Mouse (Mus musculus) cerebellum, adult 9-11 months (tissue): ENCODE data around the gene Cipc.

Source experiments
- DNase-seq: peaks from one replicate; pipeline ENCODE4 v3.0.0; 2022

The Cipc gene

DNA sequence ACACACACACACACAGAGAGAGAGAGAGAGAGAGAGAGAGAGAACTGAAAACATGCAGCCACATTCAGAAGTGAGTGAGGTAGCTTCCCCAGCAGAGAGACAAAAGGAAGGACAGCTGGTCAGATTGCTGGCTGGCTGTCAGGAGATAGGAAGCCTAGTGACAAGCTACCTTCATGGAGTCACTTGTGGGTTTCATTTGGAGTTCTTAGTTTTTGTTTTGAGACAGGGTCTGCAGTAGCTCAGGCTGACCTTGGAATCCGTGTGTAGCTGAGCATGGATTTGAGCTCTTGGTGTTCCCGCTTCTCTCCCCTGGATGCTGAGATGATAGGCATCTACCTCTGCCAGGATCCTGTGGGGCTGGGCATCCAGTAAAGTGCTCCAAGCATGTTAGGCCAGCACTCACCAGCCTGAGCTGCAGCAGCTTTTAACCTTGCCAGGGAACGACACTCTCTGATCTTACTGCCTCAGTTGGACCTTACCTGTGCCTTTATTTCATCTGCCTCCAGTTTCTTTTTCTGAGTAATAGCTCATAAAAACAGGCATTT is 14.0 kb downstream of the Cipc start:
- DNase-seq = peak; percentile 69

DNA sequence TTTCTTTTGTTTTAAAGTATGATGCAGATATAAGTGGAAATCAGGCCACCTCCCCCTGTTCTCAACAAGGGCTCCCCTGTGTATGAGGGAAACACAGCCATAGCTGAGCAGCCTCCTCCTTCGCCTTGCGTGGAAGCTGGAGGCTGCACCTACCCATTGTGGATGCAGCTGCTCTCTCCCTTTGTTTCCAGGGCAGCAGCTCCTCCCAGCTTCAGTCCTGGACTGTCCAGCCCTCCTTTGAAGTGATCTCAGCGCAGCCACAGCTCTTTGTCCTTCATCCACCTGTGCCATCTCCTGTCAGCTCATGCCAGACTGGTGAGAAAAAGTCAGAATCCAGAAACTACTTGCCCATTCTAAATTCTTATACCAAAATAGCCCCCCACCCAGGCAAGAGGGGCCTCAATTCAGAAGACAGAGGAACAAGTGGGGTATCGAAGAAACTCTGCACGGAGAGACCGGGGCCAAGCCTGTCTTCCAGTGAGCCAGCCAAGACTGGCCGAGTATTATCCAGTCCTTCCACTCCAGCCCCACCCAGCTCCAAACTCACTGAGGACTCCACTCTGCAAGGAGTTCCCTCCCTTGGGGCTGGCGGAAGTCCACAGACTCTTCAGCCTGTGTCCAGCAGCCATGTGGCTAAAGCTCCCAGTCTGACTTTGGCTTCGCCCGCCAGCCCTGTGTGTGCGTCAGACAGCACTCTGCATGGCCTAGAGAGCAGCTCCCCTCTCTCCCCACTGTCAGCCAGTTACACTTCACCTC is 14.9 kb downstream of the Cipc start:
- DNase-seq = peak; percentile 77

DNA sequence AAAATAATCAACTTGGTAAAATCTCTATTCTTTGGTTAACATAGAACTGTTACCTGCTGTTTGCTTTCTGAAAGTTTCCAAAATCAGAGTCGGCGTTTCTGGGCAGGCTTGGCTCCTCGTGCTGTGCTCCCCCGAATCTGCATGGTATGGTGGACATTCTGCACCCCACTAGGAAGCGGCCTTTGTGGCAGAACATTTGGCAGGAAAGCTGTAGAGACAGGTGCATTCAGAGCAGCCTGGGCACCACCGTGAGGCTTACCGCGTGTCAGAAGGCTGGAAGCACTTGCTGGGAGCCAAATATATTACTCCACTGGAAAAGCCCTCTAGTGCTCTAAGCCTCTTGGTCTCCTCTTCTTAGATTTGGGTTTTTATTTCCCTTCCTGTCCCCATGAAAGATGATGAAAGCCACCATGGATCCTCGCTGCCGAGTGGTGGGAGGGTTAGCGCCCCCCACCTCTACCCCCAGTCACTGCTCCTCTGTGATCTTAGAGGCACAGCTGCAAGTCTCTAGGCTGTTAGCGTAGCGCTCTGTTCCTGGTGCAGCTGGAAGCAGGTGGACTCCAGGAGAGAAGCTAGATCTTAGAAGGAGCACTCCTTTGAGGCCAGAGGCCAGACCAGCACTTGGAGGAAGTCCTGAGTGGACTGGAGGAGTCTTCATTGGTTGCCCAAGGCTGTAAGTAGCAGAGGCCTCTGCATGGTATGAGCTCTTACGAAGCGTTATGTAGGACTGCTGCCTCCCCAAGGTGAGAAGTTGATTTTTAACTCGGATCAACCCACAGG is 17.6 kb downstream of the Cipc start:
- peak; percentile 94 for DNase-seq

DNA sequence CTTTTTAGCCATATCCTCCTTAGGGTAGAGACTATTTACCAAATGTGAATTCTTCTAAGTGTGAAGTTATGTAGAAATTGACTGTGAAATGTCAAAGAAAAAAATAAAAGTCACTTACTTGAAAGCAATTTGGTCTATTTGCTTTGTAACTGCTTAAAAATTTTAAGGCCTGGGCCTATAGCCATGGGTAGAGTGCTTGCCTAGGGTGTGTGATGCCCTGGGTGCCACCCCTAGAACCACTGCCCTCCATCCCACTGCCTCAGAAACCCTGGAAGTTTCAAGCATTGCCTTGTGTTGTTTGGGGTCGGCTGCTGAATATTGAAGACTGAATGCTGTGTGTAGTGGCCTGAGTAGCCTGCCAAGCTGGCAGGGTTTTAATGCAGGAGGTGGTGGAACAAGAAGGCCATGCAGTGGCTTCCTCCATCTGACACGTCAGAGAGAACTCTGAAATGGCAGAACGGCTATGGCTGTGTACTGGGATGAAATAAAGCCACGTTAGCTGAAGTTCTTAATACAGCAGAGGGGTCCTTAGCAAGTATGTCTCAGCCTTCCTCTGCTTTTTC is 18.5 kb downstream of the Cipc start:
- DNase-seq = peak; percentile 54

DNA sequence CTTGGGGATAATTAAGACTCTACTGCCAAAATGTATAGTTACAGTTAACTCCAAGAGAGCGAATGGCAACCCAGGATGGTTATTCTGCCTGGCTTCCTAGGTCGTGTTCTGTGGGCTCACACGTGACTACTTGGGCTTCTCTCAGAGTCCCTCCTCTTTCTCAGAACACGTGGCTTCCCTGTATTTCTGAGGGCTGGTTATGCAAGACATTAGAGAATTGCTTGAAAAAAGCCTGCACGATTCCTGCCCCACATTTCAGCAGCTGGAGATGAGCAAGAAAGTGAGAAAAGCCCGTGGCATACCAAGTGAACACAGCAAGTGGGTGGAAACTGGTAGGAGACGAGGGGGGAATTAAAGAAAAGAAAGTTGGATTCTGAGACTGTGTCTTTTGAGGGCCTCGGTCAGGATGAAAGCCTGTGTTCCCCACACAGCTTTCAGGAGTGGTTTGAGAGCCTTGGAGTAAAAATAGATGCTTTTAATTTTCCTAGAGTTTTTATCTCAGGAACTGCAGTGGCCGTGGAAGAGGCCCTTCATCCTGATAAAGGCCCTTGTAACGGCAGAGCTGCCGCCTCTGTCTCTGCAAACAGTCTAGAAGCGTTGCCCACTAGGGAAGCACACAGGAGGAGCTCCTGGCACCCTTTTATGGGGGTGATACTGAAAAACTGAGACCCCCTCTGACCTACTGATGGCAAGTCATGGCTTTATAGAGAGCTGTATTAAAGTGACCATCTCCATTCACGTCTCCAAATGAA is 21.8 kb downstream of the Cipc start:
- peak; percentile 55 for DNase-seq

DNA sequence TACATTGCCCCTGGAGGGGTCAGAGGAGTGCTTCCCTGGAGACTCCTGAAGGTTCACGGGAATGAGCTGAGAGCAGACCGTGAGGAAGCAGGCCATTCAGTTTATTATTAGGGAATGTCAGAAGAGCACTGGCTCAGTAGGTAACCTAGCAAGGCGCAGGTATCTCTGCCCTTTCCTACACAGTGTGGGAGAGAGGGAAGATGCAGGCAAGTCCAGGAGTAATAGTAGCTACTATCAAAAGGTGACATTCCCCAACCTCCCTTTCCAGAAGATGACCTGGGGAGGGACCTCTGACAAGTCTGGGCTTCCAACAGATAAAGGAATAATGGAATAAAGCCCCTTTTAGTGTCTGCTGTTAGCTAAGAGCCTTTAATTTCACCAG is 22.4 kb downstream of the Cipc start:
- no peak for DNase-seq

DNA sequence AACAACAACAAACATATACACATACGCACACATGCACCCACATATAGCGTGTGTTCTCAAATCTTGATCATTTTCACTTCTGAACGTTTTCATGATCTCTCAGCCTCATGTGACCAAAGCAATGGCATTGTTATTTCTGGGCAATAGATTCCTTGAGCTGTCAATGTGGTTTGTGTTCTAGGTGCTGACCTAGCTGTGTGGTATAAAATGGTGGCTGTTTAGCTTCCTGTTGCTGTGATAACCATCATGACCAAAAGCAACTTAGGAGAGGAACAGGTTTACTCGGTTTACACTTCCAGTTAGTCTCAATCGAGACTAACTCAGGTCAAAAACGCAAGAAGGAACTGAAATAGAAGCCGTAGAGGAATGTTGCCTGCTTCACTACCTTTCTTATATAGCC is 24.2 kb downstream of the Cipc start:
- no peak for DNase-seq

DNA sequence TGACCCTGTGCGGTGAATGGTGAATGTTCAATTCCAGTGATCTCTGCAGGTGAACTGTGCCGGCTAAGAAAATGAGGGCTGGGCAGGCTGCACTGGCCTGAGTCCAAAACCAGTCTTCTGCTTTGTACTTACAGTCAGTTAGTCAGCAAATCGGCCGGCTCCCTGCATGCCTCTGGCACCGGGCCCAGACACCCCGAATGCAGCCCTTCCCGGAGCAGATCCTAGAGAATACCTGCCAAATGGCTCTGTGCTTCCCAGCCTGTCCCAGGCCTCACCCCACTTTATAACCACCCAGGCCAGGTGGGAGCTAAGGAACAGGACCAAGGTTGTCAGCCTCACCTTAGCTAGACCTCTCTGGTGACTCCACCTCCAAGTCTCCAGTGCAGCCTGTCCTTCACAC is 26.4 kb downstream of the Cipc start:
- peak; percentile 98 for DNase-seq

DNA sequence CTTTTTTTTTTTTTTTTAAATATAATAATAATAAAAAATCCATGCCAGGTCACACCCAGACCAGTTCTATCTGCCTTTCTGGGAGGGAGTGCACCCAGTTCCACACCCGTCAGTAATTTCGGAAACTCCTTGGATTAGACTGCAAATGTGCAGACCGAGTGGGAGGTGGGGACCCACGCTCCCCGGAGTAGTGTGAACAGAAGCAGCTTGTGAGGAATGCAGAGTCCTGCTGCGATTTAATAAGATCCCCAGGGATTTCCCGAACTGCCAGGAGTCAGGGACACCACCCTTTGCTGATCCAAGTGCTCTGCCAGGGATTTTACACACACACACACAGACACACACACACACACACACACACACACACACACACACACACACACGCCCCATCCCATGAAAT is 26.9 kb downstream of the Cipc start:
- DNase-seq = peak; percentile 74

DNA sequence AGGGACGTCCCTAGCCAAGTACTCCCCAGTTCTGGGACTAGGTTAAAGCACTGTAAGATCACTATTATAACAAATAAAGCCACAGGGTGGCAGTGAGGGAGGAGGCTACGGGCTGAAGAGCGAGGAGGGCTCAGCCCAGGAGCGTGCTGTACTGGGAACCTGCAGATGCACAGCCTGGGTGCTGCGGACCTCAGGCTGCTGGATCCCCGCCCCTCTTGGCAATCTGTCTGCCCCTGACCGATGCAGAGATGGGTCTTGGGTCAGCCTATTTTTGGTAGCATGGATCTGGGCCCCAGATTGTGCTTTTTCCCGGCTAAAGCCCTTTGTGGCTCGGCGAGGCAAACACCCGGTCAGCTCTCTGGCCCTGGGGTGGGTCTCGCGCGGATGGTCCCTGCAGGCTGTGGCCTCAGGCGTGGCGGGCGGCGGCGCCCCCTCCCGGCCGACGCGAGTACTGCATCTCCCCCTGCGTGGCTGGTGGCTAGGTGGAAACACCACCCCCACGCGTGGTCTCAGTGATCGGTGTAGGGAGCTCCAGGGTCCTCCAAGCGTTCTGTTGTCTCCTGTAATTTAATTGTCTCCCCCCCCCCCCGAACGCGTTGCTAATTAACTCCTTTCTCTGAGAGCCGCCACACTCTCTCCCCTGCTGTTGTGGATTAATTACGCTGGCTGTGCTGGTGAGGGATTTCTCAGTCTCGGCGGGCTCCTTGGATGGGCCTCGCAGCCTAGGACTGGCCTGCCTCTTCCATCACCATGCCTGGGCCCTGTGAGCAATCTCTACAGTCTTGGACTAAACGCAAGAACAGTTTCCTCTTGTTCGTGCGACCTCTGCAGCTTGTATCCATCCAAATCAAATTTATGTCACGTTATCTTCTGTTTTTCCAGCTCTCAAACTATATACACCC is 27.8 kb downstream of the Cipc start:
- peak; percentile 90 for DNase-seq

DNA sequence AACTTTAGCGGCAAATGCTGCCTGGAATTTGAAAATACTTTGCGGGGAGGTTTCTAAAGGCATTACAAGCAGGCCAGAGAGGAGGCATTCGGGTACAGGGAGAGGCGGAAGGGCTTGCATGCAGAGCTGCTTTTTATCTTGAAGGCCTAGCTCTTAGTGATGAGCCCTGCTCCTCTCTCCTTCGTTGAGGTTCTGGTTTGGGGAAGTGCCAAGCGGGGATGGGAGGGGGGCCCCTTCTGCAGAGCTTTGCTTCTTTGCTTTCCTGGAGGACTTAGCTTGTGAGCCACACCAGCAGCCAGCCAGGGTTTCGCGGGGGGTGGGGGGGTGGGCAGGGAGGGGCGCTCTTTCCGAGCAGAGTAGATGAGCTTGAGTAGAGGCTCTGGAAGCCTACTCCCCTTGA is 28.9 kb downstream of the Cipc start:
- DNase-seq = peak; percentile 55

DNA sequence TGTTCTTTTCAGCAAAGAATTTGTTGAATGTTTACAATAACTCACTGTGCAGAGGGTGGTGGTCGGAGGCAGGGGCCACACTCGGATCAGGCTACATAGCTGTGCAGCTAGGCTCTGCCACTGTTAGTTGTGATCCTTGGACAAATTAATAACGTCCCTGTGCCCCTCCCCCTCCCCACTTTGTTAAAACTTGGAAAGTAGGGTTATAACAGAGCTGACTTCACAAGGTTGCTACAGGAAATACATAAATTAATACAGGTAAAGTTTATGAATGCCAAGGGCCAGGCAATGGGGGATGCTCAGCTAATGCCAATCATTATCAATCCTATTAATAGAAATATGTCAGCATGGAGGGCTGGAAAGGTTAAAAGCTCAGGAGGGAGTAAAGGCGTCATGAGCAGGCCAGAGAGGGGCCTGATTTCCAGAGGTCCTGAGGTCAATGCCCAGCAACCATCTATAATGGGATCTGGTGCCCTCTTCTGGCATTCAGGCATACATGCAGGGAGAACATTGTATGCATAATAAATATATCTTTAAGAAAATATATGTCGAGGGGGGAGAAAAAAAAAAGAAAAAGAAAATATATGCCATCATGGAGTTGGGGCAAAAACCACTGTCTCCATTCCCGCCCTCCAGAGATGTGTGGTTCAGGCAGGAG is 29.8 kb downstream of the Cipc start:
- DNase-seq = peak; percentile 52

DNA sequence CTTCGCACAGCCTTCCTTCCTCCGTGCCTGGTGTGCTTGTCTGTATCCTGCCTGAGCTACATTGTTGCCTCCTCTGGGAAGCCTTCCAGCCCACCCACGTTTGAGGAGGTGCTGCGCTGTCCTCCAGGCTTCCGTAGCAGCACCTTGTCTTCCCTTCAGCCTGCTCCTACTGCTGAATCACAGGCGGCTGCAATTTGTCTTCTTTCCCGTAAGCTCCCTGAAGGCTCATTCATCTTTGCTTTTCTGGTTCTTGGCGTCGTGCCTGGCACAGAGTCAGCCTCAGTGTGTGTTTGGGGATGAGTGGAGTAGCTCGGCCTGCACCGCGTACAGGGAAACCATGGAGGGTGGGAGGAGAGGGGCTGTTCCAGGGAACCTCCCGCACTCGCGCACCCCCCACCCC is 31.0 kb downstream of the Cipc start:
- peak; percentile 62 for DNase-seq

DNA sequence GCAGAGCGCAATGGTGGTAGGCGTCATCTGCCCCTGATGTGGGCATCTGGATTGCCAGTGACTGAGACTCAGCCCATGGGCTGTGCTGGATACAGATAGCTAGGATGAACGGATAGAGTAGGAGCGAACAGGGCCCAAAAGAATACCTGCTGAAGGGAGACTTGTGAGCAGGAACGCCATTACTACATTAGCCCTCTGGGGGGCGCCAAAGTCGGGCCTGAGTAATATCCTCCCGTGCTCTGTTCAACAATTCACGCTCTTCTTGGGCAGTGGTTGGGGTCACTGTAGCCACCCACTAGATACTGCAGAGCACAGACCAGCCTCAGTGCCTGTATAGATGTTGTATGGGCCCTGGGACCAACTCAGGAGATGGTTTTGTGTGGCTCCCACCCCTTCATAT is 34.3 kb downstream of the Cipc start:
- DNase-seq = peak; percentile 61

DNA sequence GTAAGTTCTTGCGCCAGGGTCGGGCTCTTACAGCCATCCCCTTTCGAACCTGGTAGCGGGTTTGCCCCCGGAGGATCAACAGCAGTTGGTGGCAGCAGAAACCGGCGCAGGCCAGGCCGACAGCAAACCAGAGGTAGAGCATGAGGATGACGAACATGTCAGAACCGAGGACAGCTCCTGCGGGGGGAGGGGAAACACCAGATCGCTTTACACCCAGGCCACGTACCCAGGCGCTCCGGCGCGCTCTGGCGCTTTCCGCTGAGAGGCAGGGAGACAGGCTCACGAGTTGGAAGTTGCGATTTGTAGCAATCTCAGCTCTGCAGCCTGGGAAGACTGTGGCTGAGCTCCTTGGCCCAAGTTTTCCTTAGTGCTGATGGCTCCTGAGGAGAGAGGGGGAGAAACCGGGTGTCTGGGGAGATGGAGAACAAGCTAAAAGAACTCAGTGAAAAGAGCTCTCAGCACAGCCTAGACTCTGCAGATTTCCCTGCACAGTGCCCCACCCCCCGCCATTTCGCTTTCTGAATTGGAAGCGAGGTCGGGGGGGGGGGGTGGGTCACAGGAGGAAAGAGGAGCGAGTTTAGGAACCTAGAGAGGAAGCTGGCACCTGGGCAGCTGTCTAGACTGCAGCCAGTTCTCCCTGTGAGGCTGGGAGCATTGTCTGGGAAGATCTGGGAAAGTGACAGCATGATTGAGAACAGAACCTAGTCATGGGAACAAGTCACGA is 36.8 kb downstream of the Cipc start:
- DNase-seq = no peak

DNA sequence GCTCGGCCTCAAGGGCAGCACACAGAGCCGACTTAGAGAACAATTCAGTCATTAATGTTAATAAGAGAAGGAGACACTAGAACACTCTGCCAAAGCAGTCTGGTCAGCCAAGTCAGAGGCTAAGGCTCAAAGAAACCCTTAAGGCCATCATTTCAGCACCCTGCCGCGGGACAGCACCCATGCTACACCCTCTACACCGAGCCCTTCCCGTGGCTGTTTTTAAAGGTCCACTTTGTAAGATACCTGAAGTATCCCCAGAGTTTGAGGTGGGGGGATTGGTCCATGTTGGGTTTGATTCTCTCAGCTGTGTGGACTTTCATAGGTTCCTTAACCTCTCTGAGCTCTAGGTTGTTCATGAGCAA is 37.3 kb downstream of the Cipc start:
- no peak for DNase-seq

DNA sequence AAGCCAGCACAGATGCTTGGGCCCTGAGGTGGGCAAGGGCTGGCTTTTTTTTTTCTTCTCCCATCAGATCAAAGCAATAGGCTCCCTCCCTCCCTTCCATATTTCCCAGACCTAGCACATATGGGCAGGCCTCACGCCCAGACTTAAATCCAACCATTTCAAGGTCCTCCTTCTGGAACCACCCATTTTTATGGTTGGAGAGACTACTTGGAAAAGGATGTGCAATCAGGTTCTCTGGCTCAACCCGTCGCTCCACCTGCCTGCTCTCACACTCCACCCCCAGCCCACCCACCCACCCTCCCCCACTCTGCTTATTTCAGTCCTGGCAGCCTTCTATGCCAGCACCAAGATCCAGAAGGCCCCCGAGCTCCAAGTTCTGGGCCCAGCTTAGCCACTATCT is 39.7 kb downstream of the Cipc start:
- DNase-seq = no peak

DNA sequence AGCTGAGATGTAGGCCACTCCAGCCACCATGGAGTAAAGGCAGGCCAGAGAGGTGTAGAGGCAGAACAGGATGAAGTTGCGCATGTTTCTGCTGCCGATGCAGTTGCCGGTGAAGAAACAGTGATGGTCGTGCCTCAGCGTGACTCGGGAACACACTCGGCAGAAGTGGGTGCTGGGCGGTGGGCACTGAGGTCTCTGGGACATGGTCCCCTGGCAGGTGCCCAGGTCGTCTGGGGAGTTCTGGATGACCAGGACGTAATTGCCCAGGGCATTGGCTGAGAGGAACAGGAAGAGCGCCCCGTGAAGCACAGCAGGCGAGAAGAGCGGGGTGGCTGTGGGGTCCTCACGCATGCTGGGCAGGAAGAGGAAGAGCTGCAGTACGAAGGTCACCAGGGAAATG is 41.4 kb downstream of the Cipc start:
- DNase-seq = no peak

DNA sequence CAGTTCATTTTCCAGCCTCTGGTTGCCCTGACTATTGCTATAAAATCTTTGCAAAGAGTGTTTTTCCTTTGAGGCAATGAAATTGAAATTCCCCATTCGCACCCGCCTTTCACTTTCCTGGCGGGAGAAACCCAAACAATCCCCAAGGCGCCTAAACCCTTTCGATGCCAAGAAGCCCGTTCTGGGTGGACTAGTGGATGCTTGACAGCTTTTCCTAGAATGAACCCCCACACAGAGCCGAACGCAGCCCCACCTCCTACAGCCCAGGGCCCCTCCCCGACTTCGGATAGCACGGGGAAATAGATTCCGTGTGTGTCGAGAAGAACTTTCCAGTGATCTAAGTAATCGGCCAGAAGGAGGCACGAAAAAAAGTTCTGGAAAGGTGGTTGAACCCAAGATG is 42.5 kb downstream of the Cipc start:
- DNase-seq = no peak

DNA sequence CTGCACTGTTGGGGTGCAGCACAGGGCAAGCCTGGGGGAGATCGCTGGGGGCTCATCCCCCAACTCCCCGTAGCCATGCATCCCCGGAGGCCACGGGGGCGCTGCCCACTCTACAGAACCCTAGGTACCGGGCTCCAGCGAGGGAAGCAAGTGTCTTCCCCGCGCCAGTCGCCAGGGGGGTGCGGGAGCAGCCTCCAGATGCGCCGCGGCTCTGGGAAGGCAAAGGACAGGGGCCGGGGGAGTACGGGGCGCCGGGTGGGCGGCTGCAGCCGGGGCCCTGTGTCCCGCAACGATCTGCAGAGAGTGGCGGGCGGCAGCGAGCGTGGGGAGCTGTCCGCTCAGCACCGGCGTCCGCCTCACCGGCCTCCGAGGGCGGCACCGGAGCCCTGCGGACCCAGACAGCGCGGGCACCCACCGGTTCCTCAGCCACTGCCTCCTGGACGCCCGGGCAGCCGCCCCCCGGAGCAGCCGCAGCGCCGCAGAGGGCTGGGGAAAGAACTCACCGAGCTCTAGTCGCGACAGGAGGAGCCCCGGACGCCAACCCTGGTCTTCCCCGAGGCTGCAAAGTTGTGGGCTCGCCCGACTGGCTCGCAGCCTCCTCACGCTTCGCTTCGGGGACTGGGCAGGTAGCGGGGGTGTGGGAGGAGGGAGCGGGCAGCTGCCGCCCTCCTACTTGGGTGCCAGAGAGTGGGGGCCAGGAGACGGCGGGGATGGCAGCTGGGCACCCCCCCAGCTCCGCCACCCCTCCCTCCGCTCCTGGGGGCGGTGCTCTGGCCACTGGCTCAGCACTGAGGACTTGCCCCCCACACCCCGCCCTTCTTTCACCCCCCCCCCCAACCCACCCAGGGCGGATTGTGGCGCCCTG is 43.3 kb downstream of the Cipc start, which contains the start of gene Zdhhc22:
Gene Zdhhc22 (minus strand): TSS at position 541 of the 865 bp plus-strand sequence.
- peak; percentile 55 for DNase-seq
